Mouse (Mus musculus) lung, adult 2 months (tissue): ENCODE data around the gene Tcstv3.

ENCODE experiments used
- CTCF ChIP-seq: fragments of 200-500 bp; IDR thresholded peaks from 2 replicates; pipeline ENCODE4 v1.5.1; 2011; ENCODE audit warnings: mild to moderate bottlenecking, low read length, control low read depth; ENCODE audit not compliant: insufficient read depth
- POLR2A ChIP-seq: fragments of 200-500 bp; IDR thresholded peaks from 2 replicates; pipeline ENCODE4 v1.6.1; 2011; ENCODE audit warnings: low read depth, mild to moderate bottlenecking, control low read depth, low read length, borderline replicate concordance; ENCODE audit errors: extremely low read depth

GRCm38 (mm10) chr13:120320721-120321120 lies 4.0 kb downstream of the Tcstv3 start:
- TF ChIP-seq CTCF = no peak
- no peak for TF ChIP-seq POLR2A
